Mouse (Mus musculus): Measurements from ENCODE around the gene Cry2.

The Cry2 gene

GRCm38 (mm10) chr2:92445890-92446289 lies 12.0 kb upstream of the Cry2 start:
- ATAC-seq (ENCODE audit: low TSS enrichment): no peak

GRCm38 (mm10) chr2:92444376-92444775 lies 10.5 kb upstream of the Cry2 start:
- no peak for ATAC-seq (ENCODE audit: low TSS enrichment)

GRCm38 (mm10) chr2:92443313-92443712 lies 9.5 kb upstream of the Cry2 start:
- no peak for ATAC-seq (ENCODE audit: low TSS enrichment)

- ATAC-seq (ENCODE audit: low TSS enrichment): peak; percentile 72
Measured at GRCm38 (mm10) chr2:92442419-92443001, 8.7 kb upstream of the Cry2 start.

DNA sequence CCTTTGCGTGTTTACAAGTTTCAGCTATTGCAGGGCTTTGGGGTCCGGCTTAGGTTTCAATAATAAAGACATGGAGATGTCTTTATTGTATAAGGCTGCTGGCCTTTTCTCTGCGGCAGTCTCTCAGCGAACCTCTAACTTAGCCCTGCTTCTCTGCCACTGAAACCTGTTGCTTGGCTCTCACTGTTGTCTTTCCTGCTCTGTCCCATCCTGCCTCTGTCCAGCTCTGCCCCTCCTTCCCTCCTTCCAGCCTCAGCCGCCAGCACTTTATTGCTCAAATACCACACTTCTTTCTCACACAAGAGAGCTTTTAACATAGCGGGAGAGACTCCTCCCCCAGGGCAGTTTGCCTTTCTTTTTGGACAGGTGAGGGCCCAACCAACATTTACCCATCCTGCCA lies 6.6 kb upstream of the Cry2 start:
- ATAC-seq (ENCODE audit: low TSS enrichment): no peak

- peak; percentile 28; the same call in 1 of the 2 replicates for ATAC-seq (ENCODE audit: low TSS enrichment)
Measured at GRCm38 (mm10) chr2:92438567-92438966, 4.7 kb upstream of the Cry2 start.

- ATAC-seq (ENCODE audit: low TSS enrichment): 0 out of 2 replicates have a peak, but pooled peaks have one; percentile 7
Measured at GRCm38 (mm10) chr2:92437875-92438274, 4.0 kb upstream of the Cry2 start.

DNA sequence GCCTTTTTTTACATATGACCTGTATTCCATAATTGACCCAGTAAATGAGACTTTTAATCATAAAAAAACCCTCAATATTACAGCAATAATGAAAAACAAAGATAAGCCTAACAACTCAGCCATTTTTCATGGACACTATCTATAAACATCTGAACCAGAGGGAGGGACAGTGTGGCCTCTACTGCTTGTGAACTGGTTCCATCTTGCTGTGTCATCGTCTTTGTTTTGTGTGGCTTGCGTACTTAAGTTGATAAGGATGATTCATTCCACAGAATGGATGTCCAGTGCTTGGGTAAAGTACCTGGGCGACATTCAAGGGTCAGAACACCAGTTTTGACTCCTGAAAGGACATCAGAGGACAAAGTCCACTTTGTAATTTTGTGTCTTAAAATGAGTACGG lies 3.5 kb upstream of the Cry2 start:
- ATAC-seq (ENCODE audit: low TSS enrichment): no peak

DNA sequence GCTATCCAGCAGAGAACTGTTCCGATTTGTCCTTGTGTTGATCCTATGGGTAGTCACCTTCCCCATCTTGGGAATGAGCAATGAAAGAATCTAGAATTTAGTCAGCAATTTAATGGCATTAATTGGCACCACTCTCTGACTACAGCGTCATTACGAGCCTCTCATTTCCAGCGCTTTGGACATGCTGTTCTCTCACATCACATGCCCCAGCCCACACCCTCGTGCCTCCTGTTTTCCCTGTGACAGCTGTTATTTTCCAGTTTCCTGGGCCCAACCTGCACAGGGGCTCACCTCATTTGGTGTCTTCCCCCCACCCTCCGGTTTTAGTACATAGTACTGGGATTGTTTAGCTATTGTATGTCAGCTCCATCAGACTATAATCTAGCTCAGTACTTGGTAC lies 1.2 kb upstream of the Cry2 start:
- no peak for ATAC-seq (ENCODE audit: low TSS enrichment)

DNA sequence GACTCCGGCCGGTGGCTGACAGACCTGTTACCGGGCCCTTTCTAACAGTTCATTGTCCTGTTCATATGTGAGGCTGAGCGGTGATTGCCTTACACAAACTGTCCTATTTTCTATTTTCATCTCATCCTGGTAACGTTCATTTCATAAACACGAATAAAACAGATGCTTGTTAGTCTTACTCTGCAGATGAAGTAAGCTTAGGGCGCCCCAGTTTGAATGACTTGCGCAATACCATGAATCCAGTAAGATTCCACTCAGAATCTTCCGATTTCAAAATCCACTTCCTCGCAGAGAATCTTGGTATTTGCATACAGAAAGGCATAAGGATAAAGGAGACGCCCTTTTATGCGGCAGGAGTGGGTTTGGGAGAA lies 517 bp upstream of the Cry2 start:
- ATAC-seq (ENCODE audit: low TSS enrichment): peak; percentile 14

- ATAC-seq (ENCODE audit: low TSS enrichment): no peak
Measured at GRCm38 (mm10) chr2:92432299-92433295, 1.2 kb downstream of the Cry2 start.

- no peak for ATAC-seq (ENCODE audit: low TSS enrichment)
Measured at GRCm38 (mm10) chr2:92431611-92432179, 2.1 kb downstream of the Cry2 start.

DNA sequence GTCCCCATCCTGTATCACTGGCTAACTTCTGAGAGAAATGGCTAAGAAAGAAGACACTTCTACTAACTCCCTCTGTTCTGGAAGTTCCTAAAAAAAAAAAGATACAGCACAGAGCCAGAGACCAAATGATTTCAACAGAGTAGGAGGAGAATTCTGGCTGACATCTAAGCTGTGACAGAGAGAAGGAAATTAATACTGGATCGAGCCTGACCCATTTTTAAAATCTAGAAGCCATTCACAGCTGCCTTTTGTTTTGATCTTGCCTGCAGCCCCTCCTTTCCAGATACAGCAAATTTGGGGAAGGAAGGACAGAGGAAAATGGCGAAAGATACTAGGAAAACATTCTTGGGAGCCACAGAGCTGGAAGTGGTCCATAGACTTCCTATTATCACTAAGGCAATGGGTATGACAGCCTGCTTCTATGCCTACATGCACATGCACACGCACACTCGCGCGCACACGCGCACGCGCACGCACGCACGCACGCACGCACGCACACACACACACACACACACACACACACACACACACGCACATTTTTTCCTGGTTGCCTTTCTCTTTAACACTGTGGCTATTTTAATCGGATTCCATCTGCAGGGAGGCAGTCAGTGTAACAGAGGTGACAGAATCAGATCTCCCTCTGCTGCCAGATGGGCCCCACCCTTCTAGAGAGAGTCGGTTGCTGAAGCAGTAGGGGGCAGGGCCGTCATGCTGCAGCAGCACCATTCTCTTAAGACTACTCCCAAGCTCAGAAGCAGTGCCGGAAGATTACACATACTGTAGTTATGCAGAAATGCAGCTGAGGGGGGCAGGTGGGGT lies 2.9 kb downstream of the Cry2 start:
- peak; percentile 21 for ATAC-seq (ENCODE audit: low TSS enrichment)

- no peak for ATAC-seq (ENCODE audit: low TSS enrichment)
Measured at GRCm38 (mm10) chr2:92430089-92430488, 3.8 kb downstream of the Cry2 start.

GRCm38 (mm10) chr2:92427882-92428281 lies 6.0 kb downstream of the Cry2 start:
- ATAC-seq (ENCODE audit: low TSS enrichment): peak; percentile 58

DNA sequence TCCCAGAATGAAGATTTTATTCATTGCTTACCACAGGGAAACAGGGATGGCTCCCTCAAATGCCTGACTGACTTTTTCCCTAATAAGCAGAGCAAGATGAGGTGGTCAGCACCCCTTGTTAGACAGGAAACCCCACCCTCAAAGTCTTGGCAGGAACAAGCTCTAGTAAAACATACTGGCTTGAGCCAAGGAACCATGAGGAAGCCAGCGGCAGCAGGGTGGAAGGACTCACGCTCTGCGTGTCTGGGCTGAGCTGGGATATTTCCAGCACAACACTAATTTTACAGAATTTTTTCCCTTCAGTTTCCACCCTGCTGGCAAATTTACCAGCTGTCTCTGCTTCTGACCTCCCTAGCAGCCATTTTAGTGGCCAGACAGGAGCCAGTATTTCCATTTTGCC lies 7.4 kb downstream of the Cry2 start:
- ATAC-seq (ENCODE audit: low TSS enrichment): no peak

- ATAC-seq (ENCODE audit: low TSS enrichment): no peak
Measured at GRCm38 (mm10) chr2:92425366-92425765, 8.5 kb downstream of the Cry2 start.

- ATAC-seq (ENCODE audit: low TSS enrichment): peak; percentile 21
Measured at GRCm38 (mm10) chr2:92424462-92425308, 9.2 kb downstream of the Cry2 start.

DNA sequence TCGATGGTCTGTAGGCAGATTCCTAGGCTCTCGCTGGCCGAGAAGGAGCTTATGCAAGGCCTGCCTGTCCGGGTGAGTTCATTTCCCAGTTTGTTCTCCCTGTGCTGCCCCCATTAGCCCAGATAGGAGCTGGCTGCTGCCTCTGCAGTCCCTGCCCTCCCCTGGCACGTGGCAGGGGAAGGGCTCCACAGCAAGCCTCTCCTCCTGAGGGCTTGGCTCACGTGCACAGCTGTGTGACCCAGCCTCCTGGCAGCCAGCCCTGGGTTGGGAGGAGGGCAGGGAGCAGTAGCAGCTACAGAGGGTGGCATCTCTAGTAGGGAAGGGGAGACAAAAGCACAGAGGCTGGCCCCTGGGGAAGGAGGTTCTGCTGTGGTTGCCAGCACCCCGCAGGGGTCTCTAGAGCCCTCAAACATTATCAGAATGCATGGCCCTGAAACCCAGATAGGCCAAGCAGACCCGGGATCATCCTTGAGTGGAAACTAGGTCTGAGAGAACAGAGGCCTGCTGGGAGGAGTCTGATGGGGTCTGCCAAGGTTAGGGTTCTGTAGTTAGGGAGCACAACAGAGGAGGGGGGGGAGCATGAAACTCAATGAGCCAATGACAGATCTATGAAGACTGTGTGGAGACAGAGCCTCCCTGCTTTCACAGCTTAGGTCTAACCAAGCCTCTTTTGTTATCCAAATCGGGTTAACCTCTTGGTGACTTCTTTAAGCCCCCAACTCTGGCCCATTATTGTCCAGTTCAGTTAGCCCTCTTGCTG lies 10.0 kb downstream of the Cry2 start:
- peak; percentile 21 for ATAC-seq (ENCODE audit: low TSS enrichment)

DNA sequence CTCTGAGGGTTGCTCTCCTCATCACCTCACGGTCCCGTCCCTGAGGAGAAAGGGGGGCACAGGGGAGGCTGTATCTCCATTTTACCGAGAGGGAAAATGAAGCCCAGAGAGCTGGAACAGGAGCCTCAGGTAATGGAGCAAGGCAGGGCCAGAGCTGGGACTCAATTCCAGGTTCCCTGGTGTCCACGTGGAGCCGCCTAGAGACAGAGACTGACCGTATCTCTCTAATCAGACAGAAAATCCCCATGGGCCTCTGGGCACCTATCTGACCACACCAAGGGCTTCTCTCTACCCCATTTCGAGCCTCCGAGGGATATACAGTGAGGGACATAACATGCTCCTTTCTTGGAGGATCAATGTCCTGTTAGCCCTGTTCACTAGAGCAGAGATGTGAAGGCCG lies 10.7 kb downstream of the Cry2 start:
- ATAC-seq (ENCODE audit: low TSS enrichment): no peak

All from frontal cortex, adult (tissue).